ENCODE assay signal across 35 mouse cellular contexts in genomic region chrX:134218161-134218560, GRCm38 (mm10). TPM values are rescaled to one million over a fixed set of nuclear protein-coding genes. Genes with fewer than 3 reads are reported as not detected.
A peak's percentile ranks its signal among the peaks of the same experiment; 100 is the strongest.
DNase-seq lines count a peak whose midpoint lies in the region; ATAC-seq and TF ChIP-seq lines count a peak whose summit lies in the region.
"Had no signal": no experiment of that assay in that cellular context is flagged by ENCODE, and none has a peak within 500 bp of the region (broad histone marks: within the 10 kb centered on the region; RNA-seq: fewer than 3 reads in every experiment).

No protein-coding gene starts in this region.

- no peak for TF ChIP-seq CTCF in MEL (IDR thresholded peaks at IDR 0.05 in 2 of 3, conservative IDR thresholded peaks at IDR 0.05 in 1 of 3; ENCODE audit: control insufficient read depth in 1 of 3, insufficient read depth in 1 of 3, low read depth in 2 of 3, low read length in 3 of 3, poor library complexity in 1 of 3, severe bottlenecking in 1 of 3)
- TF ChIP-seq CTCF in kidney, adult 2 months (conservative IDR thresholded peaks at IDR 0.05; ENCODE audit: insufficient read depth, insufficient read length, low read depth, low read length): no peak

- H3K4me1 ChIP-seq in MEL (ENCODE audit: control insufficient read depth in 1 of 2, insufficient read depth in 2 of 2, low read length in 2 of 2): peaks cover 0 to 7% of the 10 kb centered on the region in 2 experiments; a peak in 2 of 4 replicates
- peaks cover 25% of the 10 kb centered on the region for H3K4me1 ChIP-seq in liver, embryonic 12.5 days
- H3K4me1 ChIP-seq in liver, embryonic 15.5 days (replicated peaks): peaks cover 6% of the 10 kb centered on the region; the same call in 1 of the 2 replicates
- no peaks in the 10 kb centered on the region for H3K4me1 ChIP-seq in kidney, adult 2 months (ENCODE audit: control insufficient read depth, insufficient read depth, low read length)
- H3K4me1 ChIP-seq: embryonic facial prominence, embryonic 10.5 days; embryonic facial prominence, embryonic 13.5 days; forebrain, embryonic 12.5 days; forebrain, embryonic 15.5 days; heart, embryonic 12.5 days; heart, embryonic 15.5 days; hindbrain, embryonic 10.5 days; hindbrain, embryonic 13.5 days had no signal

- 23% methylated on average over 4 of the region's 4 CpGs for WGBS in liver, embryonic 12.5 days (ENCODE audit: insufficient replicate concordance)
- WGBS in liver, embryonic 15.5 days (ENCODE audit: insufficient replicate concordance): 24% methylated on average over 4 of the region's 4 CpGs
- WGBS in kidney, adult 2 months: 83% methylated on average over 4 of the region's 4 CpGs

- TF ChIP-seq RAD21 in MEL (IDR thresholded peaks at IDR 0.05; ENCODE audit: low read depth, low read length): no peak

- TF ChIP-seq POLR2A in MEL (IDR thresholded peaks at IDR 0.05; ENCODE audit: control insufficient read depth in 1 of 2, insufficient read depth in 1 of 2, low read depth in 1 of 2, low read length in 2 of 2, poor library complexity in 1 of 2): no peak
- no peak for TF ChIP-seq POLR2A in kidney, adult 2 months (IDR thresholded peaks at IDR 0.05; ENCODE audit: low read depth, low read length)

- ATAC-seq in liver, embryonic 12.5 days: peak; percentile 87
- ATAC-seq in liver, embryonic 15.5 days (ENCODE audit: insufficient read depth): peak; percentile 52; the same call in 1 of the 2 replicates
- ATAC-seq: forebrain, embryonic 15.5 days; hindbrain, embryonic 16.5 days had no signal

- H3K9ac ChIP-seq in MEL (ENCODE audit: control insufficient read depth, low read depth, low read length, poor library complexity, severe bottlenecking): no peak overlapping the region
- no peak overlapping the region for H3K9ac ChIP-seq in liver, embryonic 12.5 days
- H3K9ac ChIP-seq in liver, embryonic 15.5 days: no peak overlapping the region
- H3K9ac ChIP-seq: embryonic facial prominence, embryonic 13.5 days; forebrain, embryonic 12.5 days; forebrain, embryonic 15.5 days; heart, embryonic 12.5 days; heart, embryonic 15.5 days; hindbrain, embryonic 13.5 days had no signal

- H3K36me3 ChIP-seq in MEL (ENCODE audit: control insufficient read depth in 1 of 2, insufficient read depth in 2 of 2, low read length in 2 of 2): peaks cover 8 to 12% of the 10 kb centered on the region in 2 experiments
- peaks cover 5% of the 10 kb centered on the region; the same call in 1 of the 2 replicates for H3K36me3 ChIP-seq in liver, embryonic 12.5 days
- H3K36me3 ChIP-seq in liver, embryonic 15.5 days (replicated peaks): no peaks in the 10 kb centered on the region
- no peaks in the 10 kb centered on the region for H3K36me3 ChIP-seq in kidney, adult 2 months (ENCODE audit: control insufficient read depth, insufficient read depth, low read length)
- H3K36me3 ChIP-seq: embryonic facial prominence, embryonic 10.5 days; embryonic facial prominence, embryonic 13.5 days; forebrain, embryonic 12.5 days; forebrain, embryonic 15.5 days; heart, embryonic 12.5 days; heart, embryonic 15.5 days; hindbrain, embryonic 10.5 days; hindbrain, embryonic 13.5 days had no signal

- peak overlapping the region; percentile 36 for H3K4me2 ChIP-seq in liver, embryonic 12.5 days
- no peak overlapping the region for H3K4me2 ChIP-seq in liver, embryonic 15.5 days
- H3K4me2 ChIP-seq: embryonic facial prominence, embryonic 13.5 days; forebrain, embryonic 12.5 days; forebrain, embryonic 15.5 days; heart, embryonic 12.5 days; heart, embryonic 15.5 days; hindbrain, embryonic 13.5 days had no signal

- DNase-seq in MEL (ENCODE audit: low read depth, low spot score): peak; percentile 40
- peak; percentile 21 for DNase-seq in c-Kit-positive CD71-positive TER-119-negative erythroid progenitor cells, embryonic 14.5 days (ENCODE audit: low read depth)
- no peak for DNase-seq in left cerebral cortex, adult 9 months (ENCODE audit: low spot score in 2 of 2)
- no peak for DNase-seq in kidney, adult 2 months
- DNase-seq in urinary bladder, postnatal 4 days (ENCODE audit: low spot score in 2 of 2): no peak
- DNase-seq: adrenal gland, adult 2 months; adrenal gland, postnatal 14 days; B cell, adult 2 months; cerebellum, adult 11 months; cerebellum, adult 8-10 months; cerebellum, postnatal 10 days; cerebellum, postnatal 36 days; embryo, embryonic 11 days; gastrocnemius, postnatal 25 days; heart, adult 18-20 months; heart, postnatal 10 days; heart, postnatal 36 days had no signal

- no peak overlapping the region for H3K4me3 ChIP-seq in MEL (ENCODE audit: control insufficient read depth in 1 of 2, insufficient read depth in 1 of 2, low read depth in 2 of 2, low read length in 2 of 2)
- H3K4me3 ChIP-seq in liver, embryonic 12.5 days: no peak overlapping the region
- H3K4me3 ChIP-seq in liver, embryonic 15.5 days (replicated peaks): no peak overlapping the region
- H3K4me3 ChIP-seq in kidney, adult 2 months (ENCODE audit: insufficient read depth, low read depth, low read length): no peak overlapping the region
- H3K4me3 ChIP-seq: embryonic facial prominence, embryonic 10.5 days; embryonic facial prominence, embryonic 13.5 days; erythroblast, embryonic 14.5 days; forebrain, embryonic 12.5 days; forebrain, embryonic 15.5 days; heart, embryonic 12.5 days; heart, embryonic 15.5 days; hindbrain, embryonic 10.5 days; hindbrain, embryonic 13.5 days had no signal

- no peaks in the 10 kb centered on the region for H3K79me2 ChIP-seq in MEL (ENCODE audit: control insufficient read depth, insufficient read depth, low read length, poor library complexity)

- no peaks in the 10 kb centered on the region for H3K27me3 ChIP-seq in MEL (ENCODE audit: control insufficient read depth in 1 of 2, insufficient read depth in 2 of 2, low read length in 2 of 2)
- no peaks in the 10 kb centered on the region for H3K27me3 ChIP-seq in liver, embryonic 12.5 days (replicated peaks)
- no peaks in the 10 kb centered on the region for H3K27me3 ChIP-seq in liver, embryonic 15.5 days
- no peaks in the 10 kb centered on the region for H3K27me3 ChIP-seq in kidney, adult 2 months (replicated peaks; ENCODE audit: control insufficient read depth, insufficient read depth, low read length)
- H3K27me3 ChIP-seq: CH12.LX; forebrain, embryonic 12.5 days; forebrain, embryonic 15.5 days; heart, embryonic 12.5 days; heart, embryonic 15.5 days; hindbrain, embryonic 13.5 days had no signal

- H3K27ac ChIP-seq in MEL (ENCODE audit: control insufficient read depth, low read depth, low read length): no peak overlapping the region
- H3K27ac ChIP-seq in liver, embryonic 12.5 days: peak overlapping the region; percentile 48
- no peak overlapping the region for H3K27ac ChIP-seq in liver, embryonic 15.5 days (replicated peaks)
- no peak overlapping the region for H3K27ac ChIP-seq in kidney, adult 2 months (ENCODE audit: insufficient read depth, low read depth, low read length)
- H3K27ac ChIP-seq: embryonic facial prominence, embryonic 10.5 days; embryonic facial prominence, embryonic 13.5 days; forebrain, embryonic 12.5 days; forebrain, embryonic 15.5 days; heart, embryonic 15.5 days; hindbrain, embryonic 10.5 days; hindbrain, embryonic 13.5 days had no signal

- TF ChIP-seq EP300 in MEL (IDR thresholded peaks at IDR 0.05; ENCODE audit: low read depth in 1 of 2, low read length in 2 of 2): no peak

- no peaks in the 10 kb centered on the region for H3K9me3 ChIP-seq in MEL (replicated peaks; ENCODE audit: insufficient read depth, low read length)
- H3K9me3 ChIP-seq in liver, embryonic 12.5 days (replicated peaks): no peaks in the 10 kb centered on the region
- H3K9me3 ChIP-seq in liver, embryonic 15.5 days (replicated peaks): no peaks in the 10 kb centered on the region
- H3K9me3 ChIP-seq: embryonic facial prominence, embryonic 10.5 days; embryonic facial prominence, embryonic 13.5 days; forebrain, embryonic 12.5 days; forebrain, embryonic 15.5 days; G1E; heart, embryonic 12.5 days; heart, embryonic 15.5 days; hindbrain, embryonic 10.5 days; hindbrain, embryonic 13.5 days had no signal

TF ChIP-seq in MEL, 35 proteins besides CTCF, POLR2A, EP300 and RAD21:
- no peak for TF ChIP-seq MAFK (IDR thresholded peaks at IDR 0.05; ENCODE audit: borderline replicate concordance, low read depth, low read length)
- no peak for TF ChIP-seq TAL1 (IDR thresholded peaks at IDR 0.05; ENCODE audit: low read length)
- TF ChIP-seq HCFC1 (IDR thresholded peaks at IDR 0.05; ENCODE audit: low read depth, low read length): no peak
- TF ChIP-seq JUND (IDR thresholded peaks at IDR 0.05; ENCODE audit: low read depth, low read length): no peak
TF ChIP-seq in MEL: peak in this region for 0.

RNA-seq across cellular contexts. Expression of gene Nox1, which starts 3.6 kb away (rescaled TPM):
- 0.27 and 0.46 TPM in 2 replicates for total RNA-seq in MEL (2012; rRNA removed)
- under 1 TPM in 1 of 2 experiments, not detected in 1; 0.60 TPM for polyA plus RNA-seq in MEL (2012; ENCODE audit: insufficient read depth in 1 of 2, insufficient read length in 2 of 2, low read depth in 1 of 2, low replicate concordance in 2 of 2, missing spikeins in 1 of 2)
- 0.06 and 0.18 TPM in 2 replicates for polyA plus RNA-seq in liver, embryonic 12.5 days (2016; fragmentation: Nextera tagmentation; extraction: Ambion mirVana)
- polyA plus RNA-seq in liver, embryonic 15.5 days (2015; fragmentation: Nextera tagmentation; extraction: Ambion mirVana): not detected in 2 replicates
- 0.05 and 0.14 TPM in 2 replicates for polyA plus RNA-seq in kidney, adult 2 months (2012; rRNA removed)
- total RNA-seq: heart, postnatal 10 days had no signal
- polyA plus RNA-seq: adrenal gland, adult 2 months; embryonic facial prominence, embryonic 10.5 days; erythroblast, embryonic 14.5 days; forebrain, embryonic 15.5 days; G1E; gonadal fat pad, adult 2 months had no signal

RNA-seq across cellular contexts. Expression of gene Arl13a, which starts 30.9 kb away (rescaled TPM):
- not detected in 2 replicates for total RNA-seq in MEL (2012; rRNA removed)
- under 1 TPM in 1 of 2 experiments, not detected in 1; 0.25 TPM for polyA plus RNA-seq in MEL (2012; ENCODE audit: insufficient read depth in 1 of 2, insufficient read length in 2 of 2, low read depth in 1 of 2, low replicate concordance in 2 of 2, missing spikeins in 1 of 2)
- polyA plus RNA-seq in liver, embryonic 12.5 days (2016; fragmentation: Nextera tagmentation; extraction: Ambion mirVana): not detected in 2 replicates
- not detected in 2 replicates for polyA plus RNA-seq in liver, embryonic 15.5 days (2015; fragmentation: Nextera tagmentation; extraction: Ambion mirVana)
- polyA plus RNA-seq in kidney, adult 2 months (2012; rRNA removed): not detected in 2 replicates
- total RNA-seq: adrenal gland, adult 2 months; adrenal gland, postnatal 14 days; adrenal gland, postnatal 4 days; CH12.LX; G1E; gastrocnemius, adult 8-10 months; gastrocnemius, postnatal 25 days; heart, adult 18-20 months; heart, postnatal 10 days; heart, postnatal 36 days had no signal
- polyA plus RNA-seq: adrenal gland, adult 2 months; cortical plate, adult 2 months; embryonic facial prominence, embryonic 10.5 days; embryonic facial prominence, embryonic 13.5 days; erythroblast, embryonic 14.5 days; forebrain, embryonic 12.5 days; forebrain, embryonic 15.5 days; G1E; heart, embryonic 12.5 days; hindbrain, embryonic 10.5 days; hindbrain, embryonic 13.5 days; hindbrain, embryonic 16.5 days had no signal

RNA-seq across cellular contexts. Expression of gene Xkrx, which starts 56.3 kb away (rescaled TPM):
- total RNA-seq in MEL (2012; rRNA removed): not detected in 2 replicates
- polyA plus RNA-seq in MEL (2012; ENCODE audit: insufficient read depth in 1 of 2, insufficient read length in 2 of 2, low read depth in 1 of 2, low replicate concordance in 2 of 2, missing spikeins in 1 of 2): under 1 TPM in 1 of 2 experiments, not detected in 1; 0.38 TPM
- polyA plus RNA-seq in liver, embryonic 12.5 days (2016; fragmentation: Nextera tagmentation; extraction: Ambion mirVana): not detected in 2 replicates
- polyA plus RNA-seq in liver, embryonic 15.5 days (2015; fragmentation: Nextera tagmentation; extraction: Ambion mirVana): not detected in 2 replicates
- 0.56 and 0.67 TPM in 2 replicates for polyA plus RNA-seq in kidney, adult 2 months (2012; rRNA removed)
- polyA plus RNA-seq: embryonic facial prominence, embryonic 10.5 days; G1E; hindbrain, embryonic 10.5 days had no signal

RNA-seq across cellular contexts. Expression of gene Trmt2b, which starts 58.6 kb away (rescaled TPM):
- 19.2 and 19.8 TPM in 2 replicates for total RNA-seq in MEL (2012; rRNA removed)
- 10 to 100 TPM in 1 of 2 experiments, not detected in 1; 36.4 TPM for polyA plus RNA-seq in MEL (2012; ENCODE audit: insufficient read depth in 1 of 2, insufficient read length in 2 of 2, low read depth in 1 of 2, low replicate concordance in 2 of 2, missing spikeins in 1 of 2)
- polyA plus RNA-seq in liver, embryonic 12.5 days (2016; fragmentation: Nextera tagmentation; extraction: Ambion mirVana): 11.3 and 11.4 TPM in 2 replicates
- 8.2 and 8.9 TPM in 2 replicates for polyA plus RNA-seq in liver, embryonic 15.5 days (2015; fragmentation: Nextera tagmentation; extraction: Ambion mirVana)
- 18.1 and 20.1 TPM in 2 replicates for polyA plus RNA-seq in kidney, adult 2 months (2012; rRNA removed)

Comparison
In these comparisons a context has a peak if more than half of its experiments do, and no peak if none do; other contexts are left out.
1. DNase-seq: peak in MEL (single experiment) and c-Kit-positive CD71-positive TER-119-negative erythroid progenitor cells, embryonic 14.5 days (single experiment); none in left cerebral cortex, adult 9 months (0 of 2), kidney, adult 2 months (single experiment) and urinary bladder, postnatal 4 days (0 of 2).